Mouse (Mus musculus) lung, postnatal 0 days (tissue): ENCODE data around the gene Specc1.

ENCODE experiments used
- CTCF ChIP-seq: IDR thresholded peaks from 2 replicates; pipeline ENCODE4 v1.5.1; 2016; ENCODE audit warnings: antibody characterized with exemption, mild to moderate bottlenecking
- EP300 ChIP-seq: IDR thresholded peaks from 2 replicates; pipeline ENCODE4 v1.6.1; 2016; ENCODE audit warnings: antibody characterized with exemption, mild to moderate bottlenecking, control low read depth

- no peak for TF ChIP-seq CTCF
- TF ChIP-seq EP300, result no peak
Measured at GRCm38 (mm10) chr11:62247759-62248400, 291.3 kb downstream of the Specc1 start.
